Mouse (Mus musculus) urinary bladder, adult 18-20 months (tissue): ENCODE results near the gene Mif.
"Not testable (repeated sequence)": the region's sequence is repeated elsewhere in the genome, so short reads cannot be mapped to it uniquely, and the experiment has no call there.

Source experiments
- DNase-seq, 2 experiments: peaks; one replicate each; pipeline ENCODE4 v3.0.0; 2022; ENCODE audit warnings: low spot score in 2 of 2, mixed read lengths in 2 of 2

The Mif gene

DNA sequence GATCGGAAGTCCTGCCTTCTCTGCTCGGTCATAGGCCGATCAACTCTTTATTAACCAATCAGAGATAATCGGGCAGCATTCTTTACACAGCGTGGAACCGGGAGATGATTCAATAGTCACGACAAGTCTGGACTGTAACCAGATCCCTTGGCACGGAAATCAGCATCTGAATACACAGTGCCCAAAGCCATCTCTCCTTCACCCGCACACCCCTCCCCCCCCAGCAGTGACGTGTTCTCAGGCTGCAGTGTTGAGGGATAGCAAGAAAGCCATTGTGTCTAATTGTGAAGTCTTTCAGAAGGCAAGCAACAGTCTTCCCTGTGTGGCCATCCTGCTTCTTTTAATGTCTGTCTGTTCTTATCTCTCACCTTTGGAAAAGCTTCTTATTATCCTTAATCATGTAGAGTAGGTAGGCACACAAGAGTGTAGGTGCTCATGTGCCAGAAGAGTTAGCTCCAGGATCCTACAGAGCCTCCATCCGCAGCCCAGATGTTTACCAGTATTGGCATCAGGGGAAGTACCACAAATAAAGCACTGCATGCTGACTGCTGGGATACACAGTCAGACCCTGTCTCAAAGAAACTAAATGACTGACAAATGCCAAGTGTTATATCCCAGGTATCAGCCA lies 13.0 kb upstream of the Mif start:
- peak; percentile 39 to 58 for DNase-seq

DNA sequence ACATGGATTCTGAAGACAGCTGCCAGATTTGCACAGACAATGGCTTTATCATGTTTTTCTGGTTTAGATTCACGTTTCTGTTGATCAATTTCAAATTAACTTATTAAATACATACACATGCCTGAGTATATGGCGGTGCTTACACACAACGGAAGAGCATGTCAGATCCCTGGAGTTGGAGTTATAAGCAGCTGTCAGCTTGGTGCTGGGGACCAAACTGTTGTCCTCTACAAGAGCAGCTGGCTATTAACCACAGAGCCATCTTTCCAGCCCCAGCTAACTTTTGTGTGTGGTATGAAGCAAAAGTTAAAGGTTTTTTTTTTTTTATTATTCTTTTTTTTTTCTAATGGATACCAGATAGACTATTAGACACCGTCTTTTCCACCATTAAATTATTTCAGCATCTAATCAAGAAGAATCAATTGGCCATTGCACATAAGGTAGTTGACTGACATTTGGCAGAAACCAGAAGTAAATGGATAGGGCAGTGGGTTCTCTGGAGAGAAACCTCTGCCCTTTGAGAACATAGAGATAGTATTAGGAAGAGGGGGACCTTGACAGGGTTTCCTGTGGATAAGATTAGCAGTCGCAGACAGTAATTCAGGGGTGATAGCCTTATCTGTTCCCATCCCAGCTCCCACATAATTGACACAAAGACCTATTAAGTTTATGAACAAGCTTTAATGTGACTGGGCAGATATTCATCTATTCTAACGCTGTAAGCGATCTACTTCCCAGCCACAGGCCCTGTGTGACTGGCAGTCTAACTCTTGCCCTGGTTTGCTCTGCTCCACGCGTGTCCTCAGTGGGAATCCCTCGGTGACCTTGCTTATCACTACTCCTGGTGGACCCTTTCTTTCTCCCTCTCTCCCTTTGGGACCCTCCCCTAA lies 12.2 kb upstream of the Mif start:
- DNase-seq: peak in 1 of 2 experiments; percentile 25

DNA sequence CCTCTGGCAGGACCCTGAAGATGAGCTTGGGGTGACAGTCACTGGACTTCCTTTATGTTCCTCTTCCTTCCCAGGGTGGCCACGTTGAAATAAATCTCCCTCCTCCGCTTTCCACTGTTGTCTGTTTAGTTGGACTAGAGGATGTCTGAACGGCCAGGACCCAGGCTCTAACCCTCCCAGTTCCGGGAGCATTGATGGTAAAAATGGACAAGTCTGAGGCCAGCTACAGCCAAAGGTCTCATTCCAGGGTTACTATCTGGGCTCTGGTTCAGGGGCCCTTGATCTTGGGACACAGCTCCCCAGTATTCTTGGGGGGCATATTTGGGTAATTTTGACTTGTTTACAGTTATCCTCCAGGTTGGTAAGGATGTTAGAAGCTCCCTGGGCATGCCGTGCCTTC lies 1.5 kb upstream of the Mif start:
- DNase-seq: no peak

DNA sequence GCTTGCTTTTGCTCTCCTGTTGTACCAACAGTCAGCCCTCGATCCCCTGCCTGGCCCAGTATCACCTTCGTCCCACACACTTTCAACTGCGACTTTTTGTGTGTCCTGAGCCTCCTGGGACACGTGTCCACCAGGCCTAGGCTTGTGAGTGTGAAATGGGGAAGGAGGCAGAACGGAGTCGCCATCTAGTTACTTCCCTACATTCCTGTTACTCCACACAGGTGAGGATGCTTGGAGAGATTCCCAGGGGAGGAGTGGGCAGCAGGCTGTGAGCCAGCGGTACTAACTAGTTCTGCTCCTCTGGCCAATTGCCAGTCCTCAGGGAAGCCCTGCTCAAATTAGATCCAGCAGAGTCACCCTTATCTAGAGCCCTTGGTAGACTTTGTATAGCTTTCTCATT lies 706 bp upstream of the Mif start:
- DNase-seq: no peak

DNA sequence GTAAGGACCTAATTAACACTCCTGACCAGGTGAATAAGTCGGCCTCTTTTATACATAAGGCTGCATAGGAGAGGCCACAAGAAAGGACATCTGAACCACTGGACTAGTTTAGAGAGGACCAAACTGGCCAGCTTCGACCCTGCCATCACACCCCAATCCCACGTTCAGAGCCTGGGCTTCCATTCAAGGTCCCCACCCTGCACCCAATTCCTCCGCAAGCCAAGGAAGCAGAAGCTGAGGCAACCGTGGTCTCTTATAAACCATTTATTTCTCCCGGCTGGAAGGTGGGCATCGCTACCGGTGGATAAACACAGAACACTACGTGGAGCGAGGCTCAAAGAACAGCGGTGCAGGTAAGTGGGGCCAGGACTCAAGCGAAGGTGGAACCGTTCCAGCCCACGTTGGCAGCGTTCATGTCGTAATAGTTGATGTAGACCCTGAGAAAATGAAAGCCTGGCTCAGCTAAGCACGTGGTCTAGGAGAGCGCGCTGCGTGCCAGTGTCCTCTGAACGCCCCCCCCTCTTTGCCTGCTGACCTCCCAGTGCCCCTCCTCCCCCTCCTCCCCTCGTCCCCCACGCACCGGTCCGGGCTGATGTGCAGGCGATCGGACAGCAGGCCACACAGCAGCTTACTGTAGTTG lies 813 bp downstream of the Mif start:
- DNase-seq: no peak

DNA sequence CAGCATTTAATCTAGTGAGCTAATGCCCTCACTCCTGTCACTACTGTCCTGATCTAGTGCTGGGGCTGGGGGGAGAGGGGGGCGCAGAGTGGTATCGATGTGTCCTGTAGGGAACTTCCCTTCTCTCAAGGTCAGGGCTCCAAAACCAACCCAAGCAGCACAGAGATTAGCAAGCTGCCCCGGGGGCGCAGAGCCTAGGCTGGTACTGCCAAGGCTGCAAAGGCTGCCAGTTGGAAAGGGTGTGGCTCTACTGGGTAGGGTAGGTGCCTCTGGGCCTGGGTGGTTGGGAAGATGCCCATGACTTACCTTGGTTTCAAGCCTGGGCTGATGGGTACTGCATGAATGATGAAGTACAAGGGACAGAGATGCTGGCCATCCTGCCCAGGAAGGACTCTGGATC lies 2.4 kb downstream of the Mif start:
- no peak for DNase-seq

DNA sequence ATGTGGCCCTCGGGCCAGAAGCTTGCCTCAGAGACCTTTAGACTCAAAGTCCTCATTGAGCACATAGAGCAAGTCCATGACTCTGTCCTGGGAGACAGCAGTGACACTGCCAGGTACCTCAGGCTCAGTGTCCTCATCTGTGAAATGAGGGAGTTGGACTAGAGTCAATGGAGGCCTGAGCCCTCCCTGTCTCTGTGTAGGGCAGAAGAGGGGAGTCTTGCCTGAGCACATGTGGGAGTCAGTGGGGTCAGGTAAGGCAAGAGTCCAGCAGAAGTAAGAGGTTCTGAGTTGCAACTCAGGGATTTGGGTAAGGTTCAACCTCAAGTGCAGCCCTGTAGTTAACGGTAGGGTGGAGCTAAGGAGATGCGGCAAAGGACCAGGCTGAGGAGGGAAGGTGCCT lies 3.1 kb downstream of the Mif start:
- DNase-seq: no peak

DNA sequence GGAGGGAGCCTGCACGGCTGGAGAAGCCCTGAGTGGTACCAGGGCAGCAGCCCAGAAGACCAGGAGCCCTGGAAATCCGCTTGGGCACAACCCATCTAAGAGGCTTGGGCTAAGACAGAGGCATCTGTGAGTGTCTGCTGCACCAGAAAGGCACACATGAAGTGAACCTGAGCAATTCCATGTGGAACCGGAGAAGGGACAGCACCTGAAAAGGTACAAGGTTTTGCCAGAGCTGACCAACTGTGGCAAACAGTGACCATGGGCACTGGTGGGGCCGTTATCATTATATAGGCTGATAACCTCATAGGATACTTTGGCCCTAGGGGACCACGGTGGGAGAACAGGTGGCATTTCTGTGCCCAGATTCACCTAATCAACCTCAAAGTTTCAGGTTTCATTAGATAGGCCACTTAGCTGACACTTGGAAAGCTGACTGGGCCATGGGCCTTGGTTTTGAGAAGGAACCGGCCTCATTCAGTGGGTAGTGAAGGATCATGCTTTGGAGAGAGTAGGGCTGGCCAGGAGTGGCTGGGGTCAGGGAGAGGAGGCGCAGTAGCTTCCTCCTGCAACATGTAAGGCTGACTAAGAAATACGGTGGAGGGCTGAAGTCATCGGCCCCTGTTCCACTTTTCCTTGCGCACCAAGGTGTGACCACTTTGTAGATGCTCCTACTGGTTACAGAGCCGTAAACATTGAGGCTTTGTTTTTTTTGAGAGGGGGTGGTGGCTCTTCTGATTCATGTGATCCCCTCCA lies 3.7 kb downstream of the Mif start:
- DNase-seq: no peak

DNA sequence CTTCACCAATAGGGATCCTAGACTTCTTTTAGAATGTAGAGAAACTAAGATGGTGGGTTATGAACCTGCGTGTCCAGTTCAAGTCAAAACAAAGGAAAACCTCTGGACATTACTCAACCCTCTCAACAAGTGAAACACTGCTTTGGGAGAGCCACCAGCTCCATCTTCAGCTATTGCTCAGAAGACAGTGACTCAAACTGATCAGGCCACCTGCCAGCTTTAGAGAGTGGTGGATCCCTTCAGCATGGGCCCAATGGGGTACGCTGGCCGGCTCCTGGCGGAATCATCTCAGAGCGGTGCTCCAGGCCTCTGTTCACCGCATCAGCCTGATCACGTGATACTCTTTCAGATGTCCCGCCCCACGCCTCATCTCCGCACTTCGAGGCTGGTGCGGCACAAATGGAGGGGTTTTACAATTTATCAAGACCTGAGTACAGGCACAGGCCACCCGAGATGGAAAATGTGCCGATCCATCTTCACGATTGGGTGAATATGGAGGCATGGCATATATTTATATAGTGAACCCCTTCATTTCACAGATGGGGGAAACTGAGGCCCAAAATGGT lies 4.5 kb downstream of the Mif start:
- DNase-seq: no peak

DNA sequence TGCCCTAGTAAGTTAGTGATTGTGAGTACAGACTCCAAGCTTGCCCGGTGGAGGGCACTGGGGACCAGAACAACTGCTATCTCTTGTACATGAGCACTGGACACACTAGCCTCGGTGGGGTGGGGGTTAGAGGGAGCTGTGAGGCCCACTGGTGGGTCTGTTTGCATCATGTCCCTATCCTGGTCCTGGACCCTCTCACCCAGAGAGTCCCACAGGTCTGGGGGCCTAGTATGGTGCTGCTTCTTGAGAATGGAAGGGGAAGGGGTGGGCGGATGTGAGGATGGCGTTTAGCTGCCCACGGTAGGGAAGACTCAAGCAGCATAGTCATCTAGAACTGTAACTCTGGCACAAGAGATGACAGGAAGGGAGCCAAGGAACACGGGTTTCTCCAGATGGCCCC lies 5.2 kb downstream of the Mif start:
- no peak for DNase-seq

DNA sequence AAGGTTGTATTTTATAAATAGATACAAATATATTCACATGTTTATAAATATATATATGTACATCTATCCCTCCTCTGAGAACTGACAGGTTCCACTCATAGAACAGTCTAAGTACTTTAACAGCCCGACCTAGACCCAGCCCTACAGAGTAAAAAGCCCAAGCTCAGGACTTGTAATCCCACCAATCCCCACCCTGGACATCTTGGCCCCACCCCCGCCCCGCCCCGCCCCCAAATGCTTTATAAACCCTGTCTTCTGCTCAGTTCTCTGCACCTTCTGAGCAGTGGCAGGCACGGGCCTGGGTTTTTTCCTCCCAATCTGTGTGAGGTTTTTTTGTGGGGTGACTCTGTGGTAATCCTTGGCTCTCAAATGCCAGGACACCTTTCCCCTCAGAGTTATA lies 5.9 kb downstream of the Mif start:
- no peak for DNase-seq

DNA sequence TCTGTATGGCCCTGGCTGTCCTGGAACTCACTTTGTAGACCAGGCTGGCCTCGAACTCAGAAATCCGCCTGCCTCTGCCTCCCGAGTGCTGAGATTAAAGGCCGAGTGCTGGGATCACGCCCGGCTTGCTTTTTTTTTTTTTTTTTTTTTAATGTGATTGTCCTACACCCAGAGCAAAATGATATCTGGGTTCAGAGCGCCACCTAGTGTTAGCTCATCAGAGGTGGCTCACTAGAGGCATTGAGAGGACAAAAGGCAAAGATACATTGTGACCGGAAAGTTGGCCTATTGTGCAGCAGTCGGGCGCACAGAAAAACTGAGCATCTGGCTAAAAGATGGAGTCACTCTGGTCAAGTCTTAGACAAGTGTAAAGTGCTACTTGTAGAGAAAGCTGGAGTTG lies 6.6 kb downstream of the Mif start:
- DNase-seq: peak; percentile 59 to 65

DNA sequence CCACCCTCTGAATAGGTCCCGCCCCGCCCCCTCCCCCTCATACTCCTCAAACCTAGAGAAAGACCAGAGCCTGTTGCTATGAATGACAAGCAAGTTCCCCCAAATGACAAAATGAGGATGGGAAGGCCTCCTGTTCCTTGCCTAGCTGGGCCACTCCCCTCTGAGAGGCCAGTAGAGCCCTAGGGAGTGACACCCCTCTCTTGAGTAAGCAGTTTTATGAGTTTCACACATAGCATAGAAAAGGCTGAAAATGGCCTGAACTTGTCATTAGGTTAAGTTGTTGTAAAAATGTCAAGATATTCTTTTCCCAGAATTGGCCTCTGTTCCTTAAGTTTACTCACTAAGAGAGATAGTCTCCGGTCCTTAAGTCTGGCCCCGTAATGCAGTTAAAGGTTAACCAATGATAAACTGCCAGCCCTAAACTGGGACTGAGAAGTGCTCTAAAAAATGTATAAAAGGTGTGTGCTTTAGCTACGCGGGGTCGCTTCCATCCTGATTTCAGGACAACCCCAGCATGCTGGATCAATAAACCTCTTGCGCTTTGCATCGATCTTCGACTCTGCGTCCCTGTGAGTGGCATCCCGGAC lies 7.4 kb downstream of the Mif start:
- DNase-seq: no peak

DNA sequence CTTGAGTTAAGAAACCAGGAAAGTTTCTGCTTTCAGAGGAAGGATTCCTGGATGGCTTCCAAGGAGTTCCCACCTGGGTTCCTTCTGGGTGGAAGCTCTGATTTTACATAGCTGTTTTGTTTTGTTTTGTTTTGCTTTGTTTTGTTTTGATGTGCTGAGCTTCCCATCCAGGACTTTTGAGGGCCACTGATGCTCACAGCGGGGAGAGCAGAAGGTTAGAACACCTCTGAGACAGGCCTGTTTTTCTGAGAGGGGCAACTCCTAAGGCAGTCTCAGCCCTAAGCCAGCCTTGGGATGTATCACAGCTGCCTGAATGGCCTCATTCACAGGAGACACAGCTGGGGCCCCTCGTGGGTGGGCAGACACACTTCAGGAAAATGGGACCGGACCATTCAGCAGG lies 8.4 kb downstream of the Mif start:
- DNase-seq: no peak

DNA sequence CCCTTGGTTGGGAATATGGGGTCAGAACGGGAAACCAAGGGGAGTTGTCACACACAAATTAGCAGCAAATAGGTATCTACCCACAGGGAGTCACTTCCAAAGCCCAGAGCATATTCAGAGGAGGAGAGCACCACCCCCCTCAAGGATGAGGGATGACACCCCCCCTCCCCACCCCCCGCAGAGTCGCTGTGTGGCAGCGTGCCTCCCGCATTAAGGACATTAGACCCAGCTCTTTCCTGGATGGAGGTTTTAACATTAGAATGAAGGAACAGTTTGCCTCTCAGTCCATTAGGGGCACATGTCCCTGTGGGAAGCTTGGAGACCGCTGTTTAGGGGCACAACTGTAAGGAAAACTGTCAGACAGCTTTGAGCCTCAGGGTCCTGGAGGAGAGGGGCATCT lies 9.0 kb downstream of the Mif start:
- DNase-seq: no peak

DNA sequence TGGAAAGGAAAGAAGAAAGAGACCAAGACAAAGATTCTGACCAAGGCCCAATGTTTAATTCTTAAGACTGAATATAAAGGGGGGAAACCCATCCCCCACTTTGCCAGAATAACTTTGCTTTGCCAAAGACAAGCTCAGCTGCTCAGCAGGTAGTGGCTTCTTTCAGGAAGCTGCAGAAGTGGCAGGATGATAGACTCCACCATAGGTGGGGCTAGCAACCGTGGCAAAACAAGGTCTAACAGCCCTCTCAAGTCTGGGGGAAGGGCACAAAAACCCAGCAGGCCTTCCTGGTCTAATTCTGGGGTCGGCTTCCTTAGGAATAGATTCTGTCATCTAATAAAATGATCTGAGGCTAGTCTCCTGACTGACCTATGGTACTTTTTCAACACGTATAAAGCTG lies 11.7 kb downstream of the Mif start:
- DNase-seq: no peak

DNA sequence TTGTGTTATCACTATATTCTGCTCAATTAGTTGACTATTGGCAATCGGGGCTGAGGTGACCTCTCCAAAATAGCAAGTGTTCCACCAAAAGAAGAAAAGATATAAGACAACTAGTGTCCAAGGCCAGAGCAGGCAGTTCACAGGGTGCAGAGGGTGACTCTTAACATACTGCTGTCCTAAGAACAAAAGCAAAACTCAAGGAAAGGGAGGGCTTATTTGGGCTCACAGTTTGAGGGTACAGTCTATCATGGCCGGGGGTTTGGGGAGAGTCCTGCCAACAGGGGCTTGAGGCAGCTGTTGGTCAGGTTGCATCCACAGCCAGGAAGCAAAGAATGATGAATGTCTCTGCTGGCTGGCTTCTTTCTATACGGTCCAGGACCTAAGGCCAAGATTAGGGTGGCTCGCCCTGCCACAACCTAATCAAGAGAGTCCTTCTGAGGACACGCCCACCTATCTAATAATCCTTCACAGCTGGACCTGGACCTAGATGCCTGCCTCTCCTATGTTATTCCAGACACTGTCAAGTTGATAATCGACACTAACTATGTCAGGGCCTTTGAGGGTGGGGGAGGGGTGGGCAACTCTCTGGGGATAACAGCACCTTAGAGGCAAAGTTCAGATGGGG lies 14.6 kb downstream of the Mif start:
- no peak for DNase-seq

DNA sequence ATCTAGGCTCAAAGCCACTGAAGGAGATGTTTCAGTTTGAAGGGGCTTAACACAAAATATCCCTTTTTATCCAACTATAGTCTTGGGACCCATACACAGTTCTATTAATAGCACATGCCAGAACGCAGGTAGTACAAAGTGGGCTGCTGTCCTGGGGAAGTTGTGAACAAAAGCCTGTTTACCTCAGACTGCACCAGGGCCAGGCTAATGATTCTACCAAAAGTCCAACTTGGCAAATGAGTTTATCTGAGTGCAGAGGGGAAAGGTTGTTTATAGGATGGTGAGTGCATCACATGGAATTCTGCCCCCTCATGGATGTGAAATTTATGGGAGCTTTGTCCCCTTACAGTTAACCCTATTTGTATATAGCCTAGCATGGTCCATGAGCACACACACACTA lies 15.2 kb downstream of the Mif start:
- no peak for DNase-seq

DNA sequence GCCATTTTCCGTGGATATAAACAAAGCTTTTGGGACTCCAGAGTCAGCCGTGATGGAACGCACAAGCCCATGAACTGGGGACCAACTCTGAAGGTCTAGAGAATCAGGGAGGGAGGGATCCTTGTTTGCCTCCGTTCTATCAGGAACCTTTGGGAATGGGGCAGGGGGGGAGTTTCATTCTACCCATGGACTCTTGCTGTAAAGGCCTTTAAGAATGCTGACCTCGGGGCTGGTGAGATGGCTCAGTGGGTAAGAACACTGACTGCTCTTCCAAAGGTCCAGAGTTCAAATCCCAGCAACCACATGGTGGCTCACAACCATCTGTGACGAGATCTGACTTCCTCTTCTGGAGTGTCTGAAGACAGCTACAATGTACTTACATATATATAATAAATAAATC lies 16.1 kb downstream of the Mif start:
- DNase-seq: not testable (repeated sequence)

DNA sequence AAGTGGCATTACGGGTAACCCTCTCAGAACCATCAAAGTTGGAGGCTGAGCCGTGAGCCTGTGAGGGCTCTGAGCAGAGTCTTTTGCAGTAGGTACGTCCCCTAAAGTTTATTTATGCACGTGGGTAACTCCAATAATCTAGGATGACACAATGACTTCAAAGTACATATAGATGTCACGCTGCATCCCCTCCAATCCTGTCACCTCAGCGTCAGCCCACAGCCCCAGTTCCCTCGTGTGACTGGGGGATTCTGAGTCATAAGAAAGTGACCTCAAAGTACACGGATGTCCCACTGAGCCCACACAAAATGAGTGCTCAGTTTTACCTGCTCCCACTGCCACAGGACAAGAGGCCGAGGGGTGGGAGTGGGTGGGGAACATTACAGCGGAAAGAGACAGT lies 20.9 kb downstream of the Mif start:
- no peak for DNase-seq

DNA sequence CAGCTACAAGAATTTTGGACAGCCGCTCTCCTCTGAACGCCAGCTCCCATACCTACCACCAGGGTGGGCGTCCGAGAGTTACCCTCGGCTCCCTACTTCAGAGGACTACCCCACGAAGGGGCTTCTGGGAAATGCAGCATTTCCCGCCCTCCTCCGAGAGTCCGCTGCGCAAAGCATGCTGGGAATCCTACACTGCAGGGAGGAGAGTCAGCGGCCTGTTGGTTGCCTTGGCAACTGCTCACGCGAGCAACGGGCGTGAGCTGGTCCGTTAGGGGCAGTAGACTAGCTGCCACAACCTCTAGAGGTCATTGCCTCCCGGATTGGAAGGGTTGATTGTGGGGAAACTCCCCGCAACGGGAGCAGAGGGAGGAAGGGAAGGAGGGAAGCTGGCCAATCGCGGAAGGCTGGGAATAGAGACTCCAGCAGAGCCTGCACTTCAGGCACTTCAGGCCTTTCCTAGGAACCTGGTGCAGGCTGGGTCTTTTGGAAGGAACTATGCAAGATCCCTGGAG lies 22.7 kb downstream of the Mif start, which contains the start of gene Gstt2:
Gstt2 (minus strand) TSS at position 177 of the 512 bp plus-strand sequence.
- DNase-seq: peak; percentile 82 to 87
